Mouse (Mus musculus) CH12.LX (cell line): ENCODE results near the gene Mesp2. TPM values are rescaled to one million over a fixed set of nuclear protein-coding genes. Genes with fewer than 3 reads are reported as not detected.

Experiments
- DNase-seq: peaks from one replicate; pipeline ENCODE4 v3.0.0-alpha.2; 2013; ENCODE audit errors: extremely low read depth
- H3K27ac ChIP-seq: 2 replicates; pipeline ENCODE4 v1.5.1; 2012; ENCODE audit warnings: low read depth, mild to moderate bottlenecking, control low read depth, moderate library complexity; ENCODE audit not compliant: insufficient read depth
- H3K27me3 ChIP-seq: replicated peaks from 2 replicates; pipeline ENCODE3; 2012; ENCODE audit warnings: inconsistent platforms
- H3K36me3 ChIP-seq, 2 experiments: replicated peaks in 1 of 2; 2 replicates each; pipeline versions ENCODE3 to v1.6.1; 2012; ENCODE audit warnings: inconsistent platforms in 1 of 2, low read length in 1 of 2, mild to moderate bottlenecking in 1 of 2, mixed read lengths in 1 of 2, moderate library complexity in 1 of 2; ENCODE audit not compliant: control insufficient read depth in 1 of 2, insufficient read depth in 1 of 2
- H3K4me1 ChIP-seq, 2 experiments: 2 replicates each; pipeline ENCODE4 v1.6.1; 2012; ENCODE audit warnings: inconsistent platforms in 1 of 2, moderate library complexity in 1 of 2; ENCODE audit not compliant: insufficient read depth in 2 of 2, control insufficient read depth in 1 of 2
- H3K4me2 ChIP-seq: 2 replicates; pipeline ENCODE4 v1.6.1; 2012; ENCODE audit warnings: low read depth, mild to moderate bottlenecking, control low read depth; ENCODE audit not compliant: poor library complexity, insufficient read depth, severe bottlenecking
- H3K4me3 ChIP-seq, 3 experiments: fragments of 150-350 bp in 1 of 3; sonication (generic) in 1 of 3; replicated peaks in 1 of 3; 2 replicates each; pipeline versions ENCODE3 to v1.5.1; 2011 to 2012; ENCODE audit warnings: low read depth in 2 of 3, low read length in 2 of 3, mild to moderate bottlenecking in 2 of 3, moderate library complexity in 2 of 3, control low read depth in 1 of 3, improper control_type of control experiment in 1 of 3, inconsistent platforms in 1 of 3, mixed read lengths in 1 of 3; ENCODE audit not compliant: poor library complexity in 1 of 3
- H3K79me2 ChIP-seq: replicated peaks from 2 replicates; pipeline ENCODE4 v1.6.1; 2012; ENCODE audit warnings: mild to moderate bottlenecking, moderate library complexity; ENCODE audit not compliant: control insufficient read depth, poor library complexity, insufficient read depth, severe bottlenecking; ENCODE audit errors: extremely low read depth
- H3K9ac ChIP-seq: 2 replicates; pipeline ENCODE4 v1.6.1; 2012; ENCODE audit warnings: low read depth, mild to moderate bottlenecking, control low read depth, moderate library complexity; ENCODE audit not compliant: insufficient read depth
- H3K9me3 ChIP-seq: replicated peaks from 2 replicates; pipeline ENCODE3; 2012; ENCODE audit warnings: low read length, inconsistent platforms, mixed read lengths
- BHLHE40 ChIP-seq: IDR thresholded peaks from 2 replicates; pipeline ENCODE4 v1.6.1; 2011; ENCODE audit warnings: mild to moderate bottlenecking, low read depth, low read length, improper control_type of control experiment
- CHD2 ChIP-seq: IDR thresholded peaks from 2 replicates; pipeline ENCODE4 v1.6.1; 2011; ENCODE audit warnings: low read length, improper control_type of control experiment
- CTCF ChIP-seq, 2 experiments: IDR thresholded peaks in 1 of 2; conservative IDR thresholded peaks in 1 of 2; 2 replicates each; pipeline ENCODE4 v1.5.1; 2011 to 2012; ENCODE audit warnings: low read depth in 2 of 2, low read length in 2 of 2, improper control_type of control experiment in 1 of 2, inconsistent platforms in 1 of 2, mild to moderate bottlenecking in 1 of 2, moderate library complexity in 1 of 2
- EP300 ChIP-seq: IDR thresholded peaks from 2 replicates; pipeline ENCODE4 v1.6.1; 2011; ENCODE audit warnings: low read length, improper control_type of control experiment
- HCFC1 ChIP-seq: IDR thresholded peaks from 2 replicates; pipeline ENCODE4 v1.6.1; 2012; ENCODE audit warnings: low read depth, mild to moderate bottlenecking, inconsistent platforms, low read length, improper control_type of control experiment
- JUND ChIP-seq: conservative IDR thresholded peaks from 2 replicates; pipeline ENCODE4 v1.6.1; 2011; ENCODE audit warnings: low read depth, low read length, improper control_type of control experiment
- MEF2A ChIP-seq: IDR thresholded peaks from 2 replicates; pipeline ENCODE4 v1.6.1; 2014; ENCODE audit warnings: low read depth, mild to moderate bottlenecking, inconsistent platforms, low read length, improper control_type of control experiment, borderline replicate concordance
- NELFE ChIP-seq: IDR thresholded peaks from 2 replicates; pipeline ENCODE4 v1.6.1; 2011; ENCODE audit warnings: low read depth, low read length, improper control_type of control experiment
- NRF1 ChIP-seq: IDR thresholded peaks from 2 replicates; pipeline ENCODE4 v1.6.1; 2014; ENCODE audit warnings: low read depth, mild to moderate bottlenecking, inconsistent platforms, low read length, improper control_type of control experiment, moderate library complexity
- POLR2AphosphoS2 ChIP-seq: IDR thresholded peaks from 2 replicates; pipeline ENCODE4 v1.6.1; 2011; ENCODE audit warnings: low read depth, low read length, improper control_type of control experiment
- RCOR1 ChIP-seq: conservative IDR thresholded peaks from 2 replicates; pipeline ENCODE4 v1.6.1; 2012; ENCODE audit warnings: low read depth, mild to moderate bottlenecking, inconsistent platforms, low read length, improper control_type of control experiment
- SIN3A ChIP-seq: IDR thresholded peaks from 2 replicates; pipeline ENCODE4 v1.6.1; 2012; ENCODE audit warnings: low read length, improper control_type of control experiment, inconsistent platforms
- USF2 ChIP-seq: conservative IDR thresholded peaks from 2 replicates; pipeline ENCODE4 v1.6.1; 2011; ENCODE audit warnings: low read depth, low read length, improper control_type of control experiment
- ZC3H11A ChIP-seq: IDR thresholded peaks from 2 replicates; pipeline ENCODE4 v1.6.1; 2012; ENCODE audit warnings: low read depth, mild to moderate bottlenecking, inconsistent platforms, low read length, improper control_type of control experiment
- ZKSCAN1 ChIP-seq: IDR thresholded peaks from 2 replicates; pipeline ENCODE4 v1.6.1; 2012; ENCODE audit warnings: low read depth, inconsistent platforms, low read length, improper control_type of control experiment, borderline replicate concordance
- ZNF384 ChIP-seq: IDR thresholded peaks from 2 replicates; pipeline ENCODE4 v1.6.1; 2012; ENCODE audit warnings: low read depth, low read length, improper control_type of control experiment, inconsistent platforms
- dilution Hi-C: fragments of 300-500 bp; cut with MboI; formaldehyde crosslinking; loops from 2 replicates; pipeline ENCODE4 v1.14.3; 2020; ENCODE audit warnings: low sequenced_read_pairs; ENCODE audit not compliant: extremely low pct_unique_long_range_greater_than_20kb, extremely low pct_ligation_motif_present
- in situ Hi-C: fragments of 300-500 bp; cut with MboI; formaldehyde crosslinking; loops from 3 replicates; pipeline ENCODE4 v1.14.3; 2019; ENCODE audit warnings: low sequenced_read_pairs, low pct_ligation_motif_present, low pct_unique_long_range_greater_than_20kb, mixed read lengths
- polyA plus RNA-seq: library from polyadenylated mRNA; unstranded; fragments of >175 nt; gene quantifications from 2 replicates; pipeline ENCODE4 v1.2.1, GENCODE M21; 2012; ENCODE audit warnings: low read depth; ENCODE audit not compliant: insufficient read length
- total RNA-seq, 2 experiments: library from RNA; depleted of rRNA; stranded (reverse); fragments of 300-350 nt in 1 of 2; fragments of >200 nt in 1 of 2; gene quantifications; 2 replicates each; pipeline ENCODE4 v1.2.3; 2012 to 2014

Mesp2 gene
- total and polyA plus RNA-seq, 3 experiments: not detected

DNA sequence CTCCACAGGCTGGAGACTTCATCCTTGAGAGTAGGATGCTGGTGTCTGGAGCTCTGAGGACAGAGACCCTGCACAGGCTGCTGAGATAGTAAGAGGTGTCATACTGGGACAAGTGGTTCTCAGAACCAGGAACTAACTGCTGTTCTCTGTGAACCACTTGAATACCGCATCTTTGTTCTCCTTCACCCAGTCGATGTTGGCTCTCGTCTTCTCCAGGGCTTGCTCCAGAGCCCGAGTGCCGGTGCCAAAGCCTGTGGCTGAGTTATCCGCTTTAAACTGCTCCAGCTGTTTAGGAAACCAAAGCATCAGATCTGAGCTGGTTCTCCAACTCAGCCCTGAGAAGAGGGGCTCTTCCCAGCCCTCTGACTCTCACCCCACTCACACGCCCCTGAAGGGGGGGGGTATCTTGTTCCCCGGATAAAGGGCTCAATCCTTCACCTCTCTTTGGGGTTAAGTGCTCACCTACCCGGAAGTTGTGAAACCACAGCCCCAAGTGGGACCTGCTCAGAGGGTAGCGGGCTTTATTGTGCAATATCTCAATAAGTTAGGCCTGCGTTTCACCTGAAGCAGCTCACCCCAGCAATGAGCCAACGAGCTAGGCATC is 11.7 kb downstream of the Mesp2 start:
- Histone ChIP-seq H3K4me1 (no peaks in the 10 kb centered on the region), H3K4me2 (no peak overlapping the region), H3K36me3 (no peaks in the 10 kb centered on the region), H3K27me3 (peaks cover 27% of the 10 kb centered on the region), H3K27ac (no peak overlapping the region), H3K4me3 (no peak overlapping the region), H3K9me3 (no peaks in the 10 kb centered on the region), H3K79me2 (no peaks in the 10 kb centered on the region), H3K9ac (no peak overlapping the region)
- dilution Hi-C loops: no loop called here
- in situ Hi-C loops: no loop called here
- DNase-seq: no peak
- TF ChIP-seq SIN3A (no peak), USF2 (no peak), HCFC1 (no peak), NELFE (no peak), MEF2A (no peak), ZC3H11A (no peak)

DNA sequence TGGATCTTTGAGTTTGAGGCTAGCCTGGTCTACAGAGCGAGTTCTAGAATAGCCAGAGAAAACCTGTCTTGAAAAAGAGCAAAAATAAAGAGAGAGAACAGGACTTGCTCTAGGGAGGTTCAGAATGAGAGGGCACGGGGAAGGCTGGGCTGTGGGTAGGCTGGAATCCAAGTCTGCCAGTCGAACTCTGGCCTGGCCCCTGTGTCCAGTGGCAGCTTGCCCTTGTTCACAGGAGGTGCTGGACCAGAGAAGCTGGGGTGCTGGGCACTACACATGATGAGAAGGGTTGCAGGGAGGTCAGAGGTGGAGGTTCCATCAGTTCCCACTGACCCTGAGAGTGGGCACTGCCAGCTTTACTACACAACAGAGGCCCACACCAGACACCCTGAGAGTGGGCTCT is 17.8 kb downstream of the Mesp2 start:
- Histone ChIP-seq H3K36me3 (no peaks in the 10 kb centered on the region), H3K27me3 (peaks cover 13% of the 10 kb centered on the region), H3K9me3 (no peaks in the 10 kb centered on the region), H3K79me2 (no peaks in the 10 kb centered on the region), H3K4me3 (no peak overlapping the region), H3K4me2 (no peak overlapping the region), H3K4me1 (no peaks in the 10 kb centered on the region), H3K9ac (no peak overlapping the region), H3K27ac (no peak overlapping the region)
- in situ Hi-C loops (no loop called here), dilution Hi-C loops (no loop called here)
- DNase-seq: no peak
- TF ChIP-seq CTCF (conservative IDR thresholded peaks at IDR 0.05 in 1 of 2, IDR thresholded peaks at IDR 0.05 in 1 of 2; ENCODE audit: low read depth in 2 of 2, low read length in 2 of 2) (no peak), ZKSCAN1 (no peak), BHLHE40 (no peak), USF2 (no peak), CHD2 (no peak), ZNF384 (no peak), RCOR1 (no peak), NRF1 (no peak), JUND (no peak), POLR2AphosphoS2 (no peak), EP300 (no peak)
